Mouse (Mus musculus) heart, embryonic 14.5 days (tissue): Measurements from ENCODE around the gene Vmn1r163. TPM values are rescaled to one million over a fixed set of nuclear protein-coding genes. Genes with fewer than 3 reads are reported as not detected.
"Not testable (repeated sequence)": the region's sequence is repeated elsewhere in the genome, so short reads cannot be mapped to it uniquely, and the experiment has no call there.

ENCODE experiments used
- ATAC-seq: fragments of 200-750 bp; cut with Nextera tagmentation; 2 replicates; pipeline ENCODE4 v1.8.0; 2017; ENCODE audit warnings: low read depth, moderate TSS enrichment; ENCODE audit not compliant: insufficient number of reproducible peaks, insufficient read depth, low FRiP score
- H3K27ac ChIP-seq, 2 experiments: fragments of 200-500 bp in 1 of 2; fragments of 300-500 bp in 1 of 2; sonication (generic) in 1 of 2; replicated peaks in 1 of 2; 2 replicates each; pipeline ENCODE4 v1.5.1; 2012 to 2014; ENCODE audit warnings: low read depth in 2 of 2, low read length in 2 of 2, control low read depth in 1 of 2, mild to moderate bottlenecking in 1 of 2, mixed read lengths in 1 of 2; ENCODE audit not compliant: control insufficient read depth in 1 of 2, insufficient read depth in 1 of 2
- H3K27me3 ChIP-seq: fragments of 300-500 bp; sonication (generic); 2 replicates; pipeline ENCODE4 v1.6.1; 2014; ENCODE audit warnings: mild to moderate bottlenecking, low read length, control low read depth; ENCODE audit not compliant: control insufficient read depth, insufficient read depth
- H3K36me3 ChIP-seq: fragments of 300-500 bp; sonication (generic); 2 replicates; pipeline ENCODE4 v1.6.1; 2014; ENCODE audit warnings: mild to moderate bottlenecking, control low read depth, low read length, mixed read lengths; ENCODE audit not compliant: control insufficient read depth, insufficient read depth
- H3K4me1 ChIP-seq, 2 experiments: fragments of 200-500 bp in 1 of 2; fragments of 300-500 bp in 1 of 2; sonication (generic) in 1 of 2; 2 replicates each; pipeline ENCODE4 v1.6.1; 2012 to 2014; ENCODE audit warnings: low read length in 2 of 2, control low read depth in 1 of 2, mixed read lengths in 1 of 2; ENCODE audit not compliant: control insufficient read depth in 2 of 2, insufficient read depth in 2 of 2
- H3K4me2 ChIP-seq: fragments of 300-500 bp; sonication (generic); 2 replicates; pipeline ENCODE4 v1.6.1; 2014; ENCODE audit warnings: mild to moderate bottlenecking, low read length
- H3K4me3 ChIP-seq, 2 experiments: fragments of 200-500 bp in 1 of 2; fragments of 300-500 bp in 1 of 2; sonication (generic) in 1 of 2; 2 replicates each; pipeline ENCODE4 v1.5.1; 2012 to 2014; ENCODE audit warnings: low read length in 2 of 2, mild to moderate bottlenecking in 2 of 2, control low read depth in 1 of 2, low read depth in 1 of 2, moderate library complexity in 1 of 2; ENCODE audit not compliant: control insufficient read depth in 1 of 2, insufficient read depth in 1 of 2
- H3K9ac ChIP-seq: fragments of 300-500 bp; sonication (generic); 2 replicates; pipeline ENCODE4 v1.6.1; 2014; ENCODE audit warnings: mild to moderate bottlenecking, low read length
- H3K9me3 ChIP-seq: fragments of 300-500 bp; sonication (generic); 2 replicates; pipeline ENCODE4 v1.6.1; 2016; ENCODE audit warnings: low read length, control low read depth; ENCODE audit not compliant: control insufficient read depth
- WGBS: fragments of 180-500 bp; shearing (Covaris S2); extraction: QIAGEN DNeasy Blood & Tissue Kit; methylation state at CpG from one replicate; pipeline ENCODE4 v1.1.7; 2014; 5-methylcytosine and 5-hydroxymethylcytosine counted together
- polyA plus RNA-seq: library from polyadenylated mRNA; unstranded; fragments of >200 nt; fragmentation: Nextera tagmentation; extraction: Ambion mirVana; gene quantifications from 2 replicates; pipeline ENCODE4 v1.2.1, GENCODE M21; 2014

Gene Vmn1r163
- not detected in 2 replicates for polyA plus RNA-seq

DNA sequence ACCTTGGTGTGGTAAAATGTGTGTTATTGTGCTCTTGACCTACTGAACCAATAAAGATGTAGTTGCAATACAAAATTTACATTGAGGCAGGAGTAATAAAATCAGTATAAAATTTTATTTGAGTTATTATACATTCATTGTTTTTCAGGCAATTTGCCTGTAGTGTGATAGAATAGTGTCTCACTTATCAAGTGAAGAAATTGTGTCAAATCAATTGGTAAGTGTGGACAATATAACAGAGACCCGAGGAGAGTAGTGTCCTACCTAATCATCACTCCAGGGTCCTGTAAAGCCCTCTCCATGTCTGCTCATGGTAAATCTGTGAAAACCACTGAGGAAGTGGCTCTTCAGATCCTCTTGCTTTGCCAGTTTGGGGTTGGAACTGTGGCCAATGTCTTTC, at the start of gene Vmn1r163:
Gene Vmn1r163, plus strand, starts transcription at position 301 of the 400 bp plus-strand sequence.
- H3K4me1 ChIP-seq, H3K27me3 ChIP-seq, H3K9ac ChIP-seq, H3K4me3 ChIP-seq, H3K27ac ChIP-seq, H3K9me3 ChIP-seq, H3K36me3 ChIP-seq, H3K4me2 ChIP-seq, ATAC-seq: not testable (repeated sequence)
- WGBS: no CpG with 5 or more reads among the region's 1 CpGs

DNA sequence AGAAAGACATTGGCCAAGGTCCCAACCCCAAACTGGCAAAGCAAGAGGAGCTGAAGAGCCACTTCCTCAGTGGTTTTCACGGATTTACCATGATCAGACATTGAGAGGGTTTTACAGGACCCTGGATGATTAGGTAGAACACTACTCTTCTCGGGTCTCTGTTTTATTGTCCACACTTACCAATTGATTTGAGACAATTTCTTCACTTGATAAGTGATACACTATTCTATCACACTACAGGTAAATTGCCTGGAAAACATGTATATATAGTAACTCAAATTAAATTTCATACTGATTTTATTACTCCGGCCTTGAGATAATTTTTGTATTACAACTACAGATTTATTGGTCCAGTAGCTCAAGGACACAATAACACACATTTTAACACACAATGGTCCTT, 35.5 kb upstream of the Vmn1r163 start, which contains the start of gene Gm4216:
Gene Gm4216, minus strand, starts transcription at position 101 of the 400 bp plus-strand sequence.
- WGBS: no CpG with 5 or more reads among the region's 3 CpGs
- H3K9ac ChIP-seq, ATAC-seq, H3K27ac ChIP-seq, H3K9me3 ChIP-seq, H3K4me3 ChIP-seq, H3K36me3 ChIP-seq, H3K27me3 ChIP-seq, H3K4me2 ChIP-seq, H3K4me1 ChIP-seq: not testable (repeated sequence)

DNA sequence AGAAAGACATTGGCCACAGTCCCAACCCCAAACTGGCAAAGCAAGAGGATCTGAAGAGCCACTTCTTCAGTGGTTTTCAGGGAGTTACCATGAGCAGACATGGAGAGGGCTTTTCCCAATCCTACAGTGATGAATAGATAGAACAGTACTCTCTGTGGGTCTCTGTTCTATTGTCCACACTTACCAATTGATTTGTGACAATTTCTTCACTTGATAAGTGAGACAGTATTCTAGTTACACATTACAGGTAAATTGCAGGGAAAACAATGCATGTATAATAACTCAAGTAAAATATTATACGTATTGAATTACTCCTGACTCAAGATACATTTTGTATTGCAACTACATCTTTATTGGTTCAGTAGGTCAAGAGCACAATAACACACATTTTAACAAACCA, 12.0 kb downstream of the Vmn1r163 start, which contains the start of gene Gm8720:
Gene Gm8720, minus strand, starts transcription at position 101 of the 400 bp plus-strand sequence.
- not testable (repeated sequence) for H3K4me2 ChIP-seq, H3K4me1 ChIP-seq, H3K27me3 ChIP-seq, H3K9ac ChIP-seq, H3K9me3 ChIP-seq, H3K27ac ChIP-seq, H3K36me3 ChIP-seq, ATAC-seq, H3K4me3 ChIP-seq
- WGBS: no CpG with 5 or more reads among the region's 1 CpGs

Other genes with a start within 250 kb of the Vmn1r163 start
- not detected in 2 replicates for gene Vmn1r159, start 211.9 kb upstream of the Vmn1r163 start, polyA plus RNA-seq
- gene Vmn1r160, start 184.3 kb upstream of the Vmn1r163 start, polyA plus RNA-seq: not detected in 2 replicates
- gene Gm4214, start 70.9 kb upstream of the Vmn1r163 start, polyA plus RNA-seq: not detected in 2 replicates
- gene Gm4216, start 35.6 kb upstream of the Vmn1r163 start, polyA plus RNA-seq: not detected in 2 replicates
- gene Gm8720, start 11.9 kb downstream of the Vmn1r163 start, polyA plus RNA-seq: not detected in 2 replicates
- not detected in 2 replicates for gene Gm10662, start 88.9 kb downstream of the Vmn1r163 start, polyA plus RNA-seq
- gene Vmn1r165, start 161.8 kb downstream of the Vmn1r163 start, polyA plus RNA-seq: not detected in 2 replicates
- not detected in 2 replicates for gene Vmn1r166, start 196.1 kb downstream of the Vmn1r163 start, polyA plus RNA-seq
- not detected in 2 replicates for gene Gm6902, start 223.4 kb downstream of the Vmn1r163 start, polyA plus RNA-seq
- not detected in 2 replicates for gene Nlrp4e, start 245.7 kb downstream of the Vmn1r163 start, polyA plus RNA-seq